Mouse (Mus musculus) stomach, embryonic 14.5 days (tissue): ENCODE results near the gene Olfr150. TPM values are rescaled to one million over a fixed set of nuclear protein-coding genes. Genes with fewer than 3 reads are reported as not detected.
"Not testable (repeated sequence)": the region's sequence is repeated elsewhere in the genome, so short reads cannot be mapped to it uniquely, and the experiment has no call there.

Experiments used
- ATAC-seq: fragments of 200-750 bp; cut with Nextera tagmentation; 2 replicates; pipeline ENCODE4 v1.8.0; 2017; ENCODE audit warnings: low read depth, moderate TSS enrichment; ENCODE audit not compliant: insufficient number of reproducible peaks, insufficient read depth, low FRiP score
- H3K27ac ChIP-seq: fragments of 300-500 bp; sonication (generic); 2 replicates; pipeline ENCODE4 v1.5.1; 2014; ENCODE audit warnings: mild to moderate bottlenecking, low read length, moderate library complexity, mixed read lengths
- H3K27me3 ChIP-seq: fragments of 300-500 bp; sonication (generic); 2 replicates; pipeline ENCODE4 v1.6.1; 2014; ENCODE audit warnings: low read length, control low read depth, mixed read lengths; ENCODE audit not compliant: control insufficient read depth, insufficient read depth
- H3K36me3 ChIP-seq: fragments of 300-500 bp; sonication (generic); 2 replicates; pipeline ENCODE4 v1.6.1; 2014; ENCODE audit warnings: mild to moderate bottlenecking, control low read depth, low read length, moderate library complexity, mixed read lengths; ENCODE audit not compliant: control insufficient read depth, insufficient read depth
- H3K4me1 ChIP-seq: fragments of 300-500 bp; sonication (generic); 2 replicates; pipeline ENCODE4 v1.6.1; 2014; ENCODE audit warnings: low read length, control low read depth, mixed read lengths; ENCODE audit not compliant: control insufficient read depth, insufficient read depth
- H3K4me2 ChIP-seq: fragments of 300-500 bp; sonication (generic); replicated peaks from 2 replicates; pipeline ENCODE4 v1.6.1; 2014; ENCODE audit warnings: low read depth, low read length, control low read depth
- H3K4me3 ChIP-seq: fragments of 300-500 bp; sonication (generic); 2 replicates; pipeline ENCODE4 v1.5.1; 2014; ENCODE audit warnings: low read depth, low read length, control low read depth
- H3K9ac ChIP-seq: fragments of 300-500 bp; sonication (generic); replicated peaks from 2 replicates; pipeline ENCODE4 v1.6.1; 2014; ENCODE audit warnings: low read depth, mild to moderate bottlenecking, control low read depth, low read length, moderate library complexity, mixed read lengths
- H3K9me3 ChIP-seq: fragments of 300-500 bp; sonication (generic); 2 replicates; pipeline ENCODE4 v1.6.1; 2016; ENCODE audit warnings: low read depth, low read length, control low read depth; ENCODE audit not compliant: control insufficient read depth
- WGBS: fragments of 180-500 bp; shearing (Covaris S2); extraction: QIAGEN DNeasy Blood & Tissue Kit; methylation state at CpG from one replicate; pipeline ENCODE4 v1.1.7; 2014; 5-methylcytosine and 5-hydroxymethylcytosine counted together
- polyA plus RNA-seq: library from polyadenylated mRNA; unstranded; fragments of >200 nt; fragmentation: Nextera tagmentation; extraction: Ambion mirVana; gene quantifications from 2 replicates; pipeline ENCODE4 v1.2.1, GENCODE M21; 2014

The Olfr150 gene
- polyA plus RNA-seq, result not detected in 2 replicates

DNA sequence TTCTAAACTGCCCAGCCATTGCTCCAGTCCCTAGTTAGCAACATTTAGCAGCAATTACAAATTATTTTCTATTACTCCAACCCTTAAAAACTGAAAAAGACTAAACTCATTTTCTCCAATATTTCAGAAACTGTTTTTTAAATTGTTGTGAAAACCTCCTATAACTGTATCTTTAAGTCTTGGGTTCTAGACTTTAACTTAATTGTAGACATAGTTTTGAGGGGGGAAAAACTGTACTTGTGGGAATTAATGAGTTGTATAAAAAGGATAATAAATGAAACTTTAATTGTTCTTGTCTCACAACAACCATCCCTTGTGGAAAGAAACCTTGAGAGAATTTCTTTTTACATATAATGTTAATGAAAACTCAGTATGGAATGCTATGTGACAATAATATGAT, at the start of gene Olfr150:
Gene Olfr150, plus strand, starts transcription at position 301 of the 400 bp plus-strand sequence.
- Histone ChIP-seq H3K36me3 (no peaks in the 10 kb centered on the region), H3K27me3 (no peaks in the 10 kb centered on the region), H3K4me3 (no peak within 1 kb of the TSS), H3K4me2 (no peak within 1 kb of the TSS), H3K27ac (no peak within 1 kb of the TSS), H3K9ac (no peak within 1 kb of the TSS), H3K4me1 (no peaks in the 10 kb centered on the region), H3K9me3 (no peaks in the 10 kb centered on the region)
- no peak for ATAC-seq

DNA sequence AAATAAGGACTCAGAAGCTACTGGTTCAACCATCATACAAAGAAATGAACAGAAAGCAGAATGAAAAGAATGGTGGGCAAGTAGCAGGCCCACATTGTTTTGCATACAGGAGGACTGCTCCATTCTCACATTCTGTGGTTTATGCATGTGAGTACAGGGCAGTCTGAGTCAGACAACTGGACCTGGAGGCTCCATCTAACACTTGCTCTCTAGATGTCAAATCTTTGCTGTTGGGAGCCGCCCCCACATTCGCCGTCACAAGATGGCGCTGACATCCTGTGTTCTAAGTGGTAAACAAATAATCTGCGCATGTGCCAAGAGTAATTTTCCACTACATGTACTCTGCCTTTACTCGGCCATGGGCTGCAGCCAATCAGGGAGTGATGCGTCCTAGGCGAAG, 29.7 kb upstream of the Olfr150 start:
- H3K36me3 ChIP-seq, H3K4me2 ChIP-seq, H3K4me3 ChIP-seq, H3K4me1 ChIP-seq, H3K27me3 ChIP-seq, H3K9me3 ChIP-seq, H3K27ac ChIP-seq, ATAC-seq, H3K9ac ChIP-seq: not testable (repeated sequence)
- WGBS, result 87% methylated on average over 7 of the region's 8 CpGs

DNA sequence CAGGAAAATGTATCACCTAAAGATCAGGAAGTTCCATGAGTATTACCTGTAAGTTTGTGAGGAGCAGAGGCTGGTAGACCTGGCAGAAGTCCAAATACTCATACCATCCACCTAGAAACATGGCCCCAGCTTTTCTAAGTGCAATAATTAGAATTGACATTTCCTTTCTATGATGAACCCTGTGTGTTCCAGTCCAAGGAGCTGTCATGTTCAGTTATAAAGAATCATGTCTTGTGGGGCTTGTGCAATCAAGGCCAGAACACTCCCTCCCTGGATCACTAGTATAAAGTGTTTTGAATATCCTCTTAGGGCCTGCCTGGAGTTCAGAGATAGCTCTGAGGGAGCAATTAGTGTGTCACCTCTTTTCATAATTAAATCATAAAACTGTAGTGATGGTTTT, 23.8 kb upstream of the Olfr150 start, which contains the start of gene Olfr149:
Gene Olfr149, minus strand, starts transcription at position 101 of the 400 bp plus-strand sequence.
- Histone ChIP-seq H3K4me2 (no peak within 1 kb of the TSS), H3K9me3 (no peaks in the 10 kb centered on the region), H3K4me3 (no peak within 1 kb of the TSS), H3K36me3 (no peaks in the 10 kb centered on the region), H3K27me3 (no peaks in the 10 kb centered on the region), H3K27ac (no peak within 1 kb of the TSS), H3K4me1 (no peaks in the 10 kb centered on the region), H3K9ac (no peak within 1 kb of the TSS)
- ATAC-seq, result no peak

DNA sequence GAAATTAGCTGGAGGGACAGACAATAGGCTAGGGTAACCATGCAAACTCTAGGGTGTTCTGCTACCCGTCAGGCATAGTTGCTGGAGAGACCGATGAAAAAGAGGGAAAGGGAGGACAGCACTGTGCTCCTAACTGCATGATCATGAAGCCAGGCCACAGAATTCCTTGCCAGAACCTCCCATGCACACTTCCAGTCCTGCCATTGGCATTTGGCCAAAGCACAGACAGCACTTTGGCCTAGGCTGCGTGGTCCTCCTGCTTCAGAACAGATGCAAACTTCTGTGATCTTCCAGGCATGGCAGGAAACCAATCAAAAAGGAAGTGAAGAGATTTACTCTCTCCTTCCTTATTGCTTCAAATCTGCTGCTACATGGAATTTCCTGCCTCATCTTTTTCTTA, 21.8 kb upstream of the Olfr150 start:
- H3K36me3 ChIP-seq, result no peaks in the 10 kb centered on the region
- H3K4me2 ChIP-seq, result no peak overlapping the region
- 44% methylated on average over 3 of the region's 3 CpGs for WGBS
- H3K27me3 ChIP-seq, result no peaks in the 10 kb centered on the region
- no peaks in the 10 kb centered on the region for H3K9me3 ChIP-seq
- H3K4me3 ChIP-seq, result no peak overlapping the region
- no peak overlapping the region for H3K27ac ChIP-seq
- no peak for ATAC-seq
- H3K9ac ChIP-seq, result no peak overlapping the region
- H3K4me1 ChIP-seq, result no peaks in the 10 kb centered on the region

DNA sequence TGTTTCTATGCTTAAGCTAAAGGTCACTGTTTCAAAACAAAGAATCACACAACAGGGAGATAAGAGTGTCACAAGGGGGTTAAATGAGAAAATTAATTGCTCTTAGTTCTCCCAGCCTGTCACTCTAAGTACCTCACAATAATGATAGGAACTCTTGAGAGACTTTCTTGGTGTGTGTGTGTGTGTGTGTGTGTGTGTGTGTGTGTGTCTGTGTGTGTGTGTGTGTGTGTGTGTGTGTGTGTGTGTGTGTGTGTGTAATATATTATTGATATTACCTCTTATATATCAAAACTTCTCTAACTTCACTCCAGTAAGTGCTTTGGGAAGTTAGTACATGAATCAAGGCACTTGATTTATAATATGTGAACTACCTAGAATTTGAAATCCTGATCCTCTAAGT, 19.7 kb upstream of the Olfr150 start, which contains the start of gene Olfr965:
Gene Olfr965, plus strand, starts transcription at position 301 of the 400 bp plus-strand sequence.
- ATAC-seq, result no peak

DNA sequence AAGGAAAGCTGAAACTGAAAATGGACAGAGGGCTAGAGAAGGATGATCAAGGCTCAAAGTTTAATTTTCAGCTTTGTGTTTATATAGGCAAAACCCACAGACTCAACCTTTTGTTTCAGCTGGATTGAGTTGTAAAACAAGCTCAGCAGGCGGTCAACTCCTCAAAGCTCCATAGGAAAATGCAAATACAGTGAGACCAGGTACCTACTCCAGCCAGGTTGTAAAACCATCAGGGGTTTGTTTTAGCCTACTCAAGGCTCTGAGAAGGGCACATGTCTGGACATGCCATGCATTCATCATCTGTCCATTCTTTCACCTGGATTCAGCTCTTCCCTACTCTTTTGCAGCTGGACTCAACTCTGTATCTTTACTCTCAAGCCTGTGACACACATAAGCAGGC, 10.0 kb downstream of the Olfr150 start:
- H3K9me3 ChIP-seq, result no peaks in the 10 kb centered on the region
- H3K27me3 ChIP-seq, result no peaks in the 10 kb centered on the region
- no peak overlapping the region for H3K9ac ChIP-seq
- 83% methylated on average over 1 of the region's 1 CpGs for WGBS
- no peaks in the 10 kb centered on the region for H3K36me3 ChIP-seq
- H3K4me2 ChIP-seq, result no peak overlapping the region
- no peak overlapping the region for H3K4me3 ChIP-seq
- ATAC-seq, result no peak
- H3K4me1 ChIP-seq, result no peaks in the 10 kb centered on the region
- no peak overlapping the region for H3K27ac ChIP-seq

More for the DNA sequence above, 19.7 kb upstream of the Olfr150 start, which contains the start of gene Olfr965:
- Histone ChIP-seq H3K27ac (no peak within 1 kb of the TSS), H3K9me3 (no peaks in the 10 kb centered on the region), H3K36me3 (no peaks in the 10 kb centered on the region), H3K4me1 (no peaks in the 10 kb centered on the region), H3K27me3 (no peaks in the 10 kb centered on the region), H3K9ac (no peak within 1 kb of the TSS), H3K4me3 (no peak within 1 kb of the TSS), H3K4me2 (no peak within 1 kb of the TSS)

DNA sequence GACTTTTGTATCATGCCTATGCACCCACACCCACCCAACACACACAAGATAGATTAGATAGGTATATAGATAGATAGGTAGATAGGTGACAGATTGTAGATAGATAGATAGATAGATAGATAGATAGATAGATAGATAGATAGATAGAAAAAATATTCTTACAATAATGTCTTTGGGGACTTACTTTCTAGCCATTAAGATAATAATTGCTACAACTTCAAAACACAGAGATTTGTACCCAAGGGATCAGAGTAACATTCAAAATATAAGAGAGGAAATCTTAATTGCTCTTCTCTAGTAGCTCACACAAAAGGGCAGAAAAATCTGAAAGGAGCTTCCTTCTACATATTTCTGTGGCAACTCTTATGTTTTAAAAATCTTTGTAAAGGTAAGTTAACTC, 15.2 kb downstream of the Olfr150 start, which contains the start of gene Olfr967:
Gene Olfr967, plus strand, starts transcription at position 301 of the 400 bp plus-strand sequence.
- no peak within 1 kb of the TSS for H3K9ac ChIP-seq
- no peaks in the 10 kb centered on the region for H3K27me3 ChIP-seq
- no peak within 1 kb of the TSS for H3K4me2 ChIP-seq
- no peaks in the 10 kb centered on the region for H3K4me1 ChIP-seq
- H3K27ac ChIP-seq, result no peak within 1 kb of the TSS
- H3K9me3 ChIP-seq, result no peaks in the 10 kb centered on the region
- no peak for ATAC-seq
- H3K4me3 ChIP-seq, result no peak within 1 kb of the TSS
- no peaks in the 10 kb centered on the region for H3K36me3 ChIP-seq

DNA sequence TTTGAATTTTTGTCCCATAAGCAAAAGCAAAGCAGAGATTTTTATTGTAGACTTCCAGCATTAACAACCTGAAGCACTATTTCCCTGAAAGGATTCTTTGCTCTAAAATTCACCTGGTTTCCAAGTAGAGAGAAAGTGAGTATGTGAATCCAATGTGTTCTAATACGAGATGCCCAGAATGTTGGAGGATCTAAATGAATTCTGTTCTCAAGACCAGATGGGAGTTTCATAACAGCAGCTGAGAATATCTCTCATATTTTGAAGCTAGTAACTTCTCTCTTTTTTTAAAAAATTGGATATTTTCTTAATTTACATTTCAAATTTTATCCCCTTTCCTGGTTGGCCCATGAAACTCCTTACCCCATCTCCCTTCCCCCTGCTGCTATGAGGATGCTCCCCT, 15.7 kb downstream of the Olfr150 start:
- Histone ChIP-seq H3K4me2 (no peak overlapping the region), H3K4me1 (no peaks in the 10 kb centered on the region), H3K27me3 (no peaks in the 10 kb centered on the region), H3K9ac (no peak overlapping the region), H3K4me3 (no peak overlapping the region), H3K27ac (no peak overlapping the region), H3K9me3 (no peaks in the 10 kb centered on the region), H3K36me3 (no peaks in the 10 kb centered on the region)
- 88% methylated on average over 1 of the region's 1 CpGs for WGBS
- ATAC-seq, result no peak

DNA sequence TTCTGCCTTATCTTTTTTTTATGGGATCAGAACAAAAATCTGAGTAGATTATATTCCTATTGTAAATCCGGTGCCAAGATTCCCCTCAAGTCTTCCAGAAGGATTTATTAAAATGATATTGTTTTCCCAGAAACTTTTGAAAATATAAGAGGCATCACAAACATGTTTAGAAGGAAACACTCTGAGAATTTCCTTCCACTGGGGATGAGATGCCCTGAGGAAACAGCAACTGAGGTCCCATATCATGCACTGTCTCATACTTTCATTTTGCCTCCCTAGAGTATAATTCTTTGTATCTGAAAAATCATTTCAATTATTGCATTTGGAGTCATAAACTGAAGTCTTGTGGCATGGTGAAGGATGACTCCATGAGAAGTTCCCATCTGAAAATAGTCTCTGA, 52.4 kb downstream of the Olfr150 start, which contains the start of gene Olfr968:
Gene Olfr968, minus strand, starts transcription at position 101 of the 400 bp plus-strand sequence.
- Histone ChIP-seq H3K4me3 (no peak within 1 kb of the TSS), H3K27me3 (no peaks in the 10 kb centered on the region), H3K9ac (no peak within 1 kb of the TSS), H3K4me2 (no peak within 1 kb of the TSS), H3K4me1 (no peaks in the 10 kb centered on the region), H3K36me3 (no peaks in the 10 kb centered on the region), H3K27ac (no peak within 1 kb of the TSS), H3K9me3 (no peaks in the 10 kb centered on the region)
- ATAC-seq, result no peak
- WGBS, result 75% methylated on average over 1 of the region's 1 CpGs
